Mouse (Mus musculus) midbrain, embryonic 16.5 days (tissue): ENCODE results near the gene Myh6. TPM values are rescaled to one million over a fixed set of nuclear protein-coding genes. Genes with fewer than 3 reads are reported as not detected.
A peak's percentile ranks its signal among the peaks of the same experiment; 100 is the strongest.

Experiments used
- ATAC-seq: fragments of 200-750 bp; cut with Nextera tagmentation; 2 replicates; pipeline ENCODE4 v1.8.0; 2017; ENCODE audit warnings: moderate TSS enrichment
- H3K27ac ChIP-seq: fragments of 300-500 bp; sonication (generic); 2 replicates; pipeline ENCODE4 v1.5.1; 2014; ENCODE audit warnings: mild to moderate bottlenecking, low read length, mixed read lengths
- H3K27me3 ChIP-seq: fragments of 300-500 bp; sonication (generic); 2 replicates; pipeline ENCODE4 v1.6.1; 2014; ENCODE audit warnings: low read depth, low read length, mixed read lengths; ENCODE audit not compliant: control insufficient read depth, insufficient read depth
- H3K36me3 ChIP-seq: fragments of 300-500 bp; sonication (generic); 2 replicates; pipeline ENCODE4 v1.6.1; 2014; ENCODE audit warnings: mild to moderate bottlenecking, low read length, moderate library complexity, mixed read lengths; ENCODE audit not compliant: control insufficient read depth, insufficient read depth
- H3K4me1 ChIP-seq: fragments of 300-500 bp; sonication (generic); 2 replicates; pipeline ENCODE4 v1.6.1; 2014; ENCODE audit warnings: mild to moderate bottlenecking, low read length, mixed read lengths; ENCODE audit not compliant: control insufficient read depth, insufficient read depth
- H3K4me2 ChIP-seq: fragments of 300-500 bp; sonication (generic); 2 replicates; pipeline ENCODE4 v1.6.1; 2014; ENCODE audit warnings: mild to moderate bottlenecking, low read length, mixed read lengths
- H3K4me3 ChIP-seq: fragments of 300-500 bp; sonication (generic); 2 replicates; pipeline ENCODE4 v1.5.1; 2014; ENCODE audit warnings: low read depth, mild to moderate bottlenecking, low read length, moderate library complexity, mixed read lengths
- H3K9ac ChIP-seq: fragments of 300-500 bp; sonication (generic); 2 replicates; pipeline ENCODE4 v1.6.1; 2014; ENCODE audit warnings: low read depth, low read length, mixed read lengths
- H3K9me3 ChIP-seq: fragments of 300-500 bp; sonication (generic); replicated peaks from 2 replicates; pipeline ENCODE4 v1.6.1; 2014; ENCODE audit warnings: mild to moderate bottlenecking, low read length, mixed read lengths; ENCODE audit not compliant: control insufficient read depth, poor library complexity, severe bottlenecking
- WGBS: fragments of 180-500 bp; shearing (Covaris S2); extraction: QIAGEN DNeasy Blood & Tissue Kit; methylation state at CpG from one replicate; pipeline ENCODE4 v1.1.7; 2014; 5-methylcytosine and 5-hydroxymethylcytosine counted together
- microRNA counts: library from miRNA; unstranded; fragments of <30 nt; microRNA quantifications from one replicate; lab custom pipeline; 2016
- microRNA-seq: library from miRNA; unstranded; fragments of <30 nt; microRNA quantifications from one replicate; pipeline ENCODE4, GENCODE M21; 2017
- polyA plus RNA-seq: library from polyadenylated mRNA; unstranded; fragments of >200 nt; fragmentation: Nextera tagmentation; extraction: Ambion mirVana; gene quantifications from 2 replicates; pipeline ENCODE4 v1.2.1, GENCODE M21; 2015

The Myh6 gene
- polyA plus RNA-seq, 1 experiment from 2014 or later, result 2.9 TPM

DNA sequence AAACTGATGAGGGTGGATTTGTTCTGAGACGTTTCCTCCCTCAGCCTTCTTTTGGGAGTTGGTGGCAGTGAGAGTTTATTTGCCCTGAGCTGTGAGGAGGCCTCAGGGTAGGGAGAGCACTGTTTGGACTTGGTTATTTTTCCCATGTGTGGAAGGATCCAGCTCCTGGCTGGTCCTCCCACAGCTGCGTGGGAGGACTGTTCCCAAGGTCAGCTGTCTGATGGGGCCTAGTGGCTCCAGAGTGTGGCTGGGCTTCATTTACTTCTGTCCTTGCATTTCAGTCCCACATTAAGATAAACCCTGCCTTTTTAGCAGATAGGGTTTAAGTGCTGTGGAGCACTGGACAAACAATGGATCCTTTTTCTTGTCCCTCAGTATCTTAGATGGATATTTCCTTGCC is 69.3 kb downstream of the Myh6 start:
- H3K9ac ChIP-seq, result no peak overlapping the region
- H3K4me3 ChIP-seq, result no peak overlapping the region
- no peak overlapping the region for H3K4me2 ChIP-seq
- 68% methylated on average over 2 of the region's 2 CpGs for WGBS
- peaks cover 17% of the 10 kb centered on the region for H3K36me3 ChIP-seq
- no peak overlapping the region for H3K27ac ChIP-seq
- H3K27me3 ChIP-seq, result no peaks in the 10 kb centered on the region
- peaks cover 17% of the 10 kb centered on the region for H3K4me1 ChIP-seq
- ATAC-seq, result no peak
- H3K9me3 ChIP-seq, result no peaks in the 10 kb centered on the region

GRCm38 (mm10) chr14:54894296-54895151 is 72.2 kb downstream of the Myh6 start:
- Histone ChIP-seq H3K27me3 (no peaks in the 10 kb centered on the region), H3K9ac (peak overlapping the region; percentile 99), H3K9me3 (no peaks in the 10 kb centered on the region), H3K27ac (peak overlapping the region; percentile 98), H3K4me1 (peaks cover 17% of the 10 kb centered on the region), H3K4me3 (peak overlapping the region; percentile 95), H3K4me2 (peak overlapping the region; percentile 81), H3K36me3 (peaks cover 17% of the 10 kb centered on the region)
- ATAC-seq, result peak; percentile 61
- WGBS, result under 1% methylated on average over 47 of the region's 54 CpGs

- no peaks in the 10 kb centered on the region for H3K27me3 ChIP-seq
- H3K4me1 ChIP-seq, result peaks cover 17% of the 10 kb centered on the region
- H3K9me3 ChIP-seq, result no peaks in the 10 kb centered on the region
- H3K4me2 ChIP-seq, result peak overlapping the region; percentile 42
- peak overlapping the region; percentile 98 for H3K27ac ChIP-seq
- ATAC-seq, result peak; percentile 98
- peak overlapping the region; percentile 95 for H3K4me3 ChIP-seq
- H3K36me3 ChIP-seq, result peaks cover 14% of the 10 kb centered on the region
- H3K9ac ChIP-seq, result peak overlapping the region; percentile 99
- WGBS, result under 1% methylated on average over 38 of the region's 38 CpGs
Measured at GRCm38 (mm10) chr14:54893651-54894181, 73.0 kb downstream of the Myh6 start.

GRCm38 (mm10) chr14:54892200-54892599 is 74.5 kb downstream of the Myh6 start, which contains the start of gene Pabpn1:
Gene Pabpn1, plus strand, starts transcription at chr14:54892500.
- no peak for ATAC-seq
- Histone ChIP-seq H3K9me3 (no peaks in the 10 kb centered on the region), H3K4me1 (peaks cover 17% of the 10 kb centered on the region), H3K4me2 (peak within 1 kb of the TSS; percentile 42), H3K36me3 (peaks cover 7% of the 10 kb centered on the region), H3K9ac (no peak within 1 kb of the TSS), H3K27me3 (no peaks in the 10 kb centered on the region), H3K4me3 (peak within 1 kb of the TSS; percentile 38), H3K27ac (peak within 1 kb of the TSS; percentile 78)
- 93% methylated on average over 3 of the region's 3 CpGs for WGBS

MicroRNAs encoded within 50 kb of the gene (microRNA counts, 519-probe panel; counts per million panel counts)
- microRNA mmu-miR-208a (lab: Ali Mortazavi, UCI), result 2,248 counts per million, percentile 65 among the panel's probes with 10 or more counts
- microRNA mmu-miR-208b (lab: Ali Mortazavi, UCI), result 1,605 counts per million, percentile 31 among the panel's probes with 10 or more counts

Small RNA genes within 50 kb of the gene (microRNA-seq; reads per million reads assigned to microRNA genes)
- gene Mir208a (1.6 reads per million), gene Mir208b (17.8 reads per million, percentile 36 among the genes with 10 or more reads in this experiment)

Other genes starting within 250 kb of the Myh6 start
- gene Slc7a8, start 185.0 kb downstream of the Myh6 start, polyA plus RNA-seq, result 8.8 and 12.0 TPM in 2 replicates
- not detected in 2 replicates for gene Rnf212b, start 152.8 kb downstream of the Myh6 start, polyA plus RNA-seq
- gene Homez, start 96.0 kb downstream of the Myh6 start, polyA plus RNA-seq, result 13.2 and 14.5 TPM in 2 replicates
- 2.3 and 3.4 TPM in 2 replicates for gene Ppp1r3e, start 89.4 kb downstream of the Myh6 start, polyA plus RNA-seq
- 3.9 and 4.1 TPM in 2 replicates for gene Bcl2l2, start 83.5 kb downstream of the Myh6 start, polyA plus RNA-seq
- not detected in 2 replicates for gene Gm20521, start 83.5 kb downstream of the Myh6 start, polyA plus RNA-seq
- 150 and 163 TPM in 2 replicates for gene Pabpn1, start 74.4 kb downstream of the Myh6 start, polyA plus RNA-seq
- 219 and 245 TPM in 2 replicates for gene Slc22a17, start 53.8 kb downstream of the Myh6 start, polyA plus RNA-seq
- 11.7 and 12.9 TPM in 2 replicates for gene Efs, start 40.8 kb downstream of the Myh6 start, polyA plus RNA-seq
- 0.46 and 0.51 TPM in 2 replicates for gene Il25, start 34.2 kb downstream of the Myh6 start, polyA plus RNA-seq
- 9.5 and 14.8 TPM in 2 replicates for gene Cmtm5, start 30.7 kb downstream of the Myh6 start, polyA plus RNA-seq
- not detected in 2 replicates for gene Gm17428, start 10.0 kb upstream of the Myh6 start, polyA plus RNA-seq
- 7.7 and 8.9 TPM in 2 replicates for gene Myh7, start 27.7 kb upstream of the Myh6 start, polyA plus RNA-seq
- gene Ngdn, start 48.5 kb upstream of the Myh6 start, polyA plus RNA-seq, result 44.8 and 48.7 TPM in 2 replicates
- gene Zfhx2, start 125.4 kb upstream of the Myh6 start, polyA plus RNA-seq, result 25.9 and 34.6 TPM in 2 replicates
- 37.0 and 38.6 TPM in 2 replicates for gene Thtpa, start 127.9 kb upstream of the Myh6 start, polyA plus RNA-seq
- 9.0 and 9.2 TPM in 2 replicates for gene Ap1g2, start 139.7 kb upstream of the Myh6 start, polyA plus RNA-seq
- gene Jph4, start 150.0 kb upstream of the Myh6 start, polyA plus RNA-seq, result 37.3 and 40.3 TPM in 2 replicates